ENCODE assay signal across 25 mouse cellular contexts in genomic region chr7:88536743-88537142, GRCm38 (mm10).
"Had no signal": no experiment of that assay in that cellular context is flagged by ENCODE, and none has a peak within 500 bp of the region (broad histone marks: within the 10 kb centered on the region; RNA-seq: fewer than 3 reads in every experiment).

No protein-coding gene starts in this region.

- ATAC-seq: hindbrain, postnatal 0 days; intestine, embryonic 16.5 days had no signal

- H3K4me3 ChIP-seq: heart, adult 2 months; heart, embryonic 13.5 days; heart, embryonic 15.5 days; hindbrain, embryonic 13.5 days; hindbrain, embryonic 15.5 days; kidney, embryonic 15.5 days; limb, embryonic 10.5 days; limb, embryonic 12.5 days had no signal

- H3K4me2 ChIP-seq: heart, embryonic 11.5 days; heart, embryonic 13.5 days; heart, embryonic 15.5 days; hindbrain, embryonic 13.5 days; hindbrain, embryonic 15.5 days; kidney, embryonic 15.5 days; limb, embryonic 12.5 days had no signal

- H3K4me1 ChIP-seq: heart, embryonic 13.5 days; heart, embryonic 15.5 days; hindbrain, embryonic 15.5 days; kidney, embryonic 15.5 days; limb, embryonic 10.5 days; limb, embryonic 12.5 days had no signal

- DNase-seq: gastrocnemius, postnatal 14 days; gastrocnemius, postnatal 36 days; heart, adult 11 months; heart, adult 2 months; heart, postnatal 14 days; heart, postnatal 36 days; kidney, adult 11 months; kidney, adult 2 months; kidney, adult 9 months; kidney, postnatal 14 days; kidney, postnatal 36 days; layer of hippocampus, adult 9-11 months; layer of hippocampus, postnatal 36 days; liver had no signal

- H3K27ac ChIP-seq: heart, adult 2 months; heart, embryonic 13.5 days; heart, embryonic 15.5 days; hindbrain, embryonic 13.5 days; hindbrain, embryonic 15.5 days; hindbrain, postnatal 0 days; kidney, embryonic 15.5 days; kidney, postnatal 0 days; limb, embryonic 10.5 days; limb, embryonic 12.5 days had no signal

- H3K36me3 ChIP-seq: heart, embryonic 13.5 days; heart, embryonic 15.5 days; hindbrain, embryonic 13.5 days; hindbrain, embryonic 15.5 days; kidney, embryonic 15.5 days; limb, embryonic 10.5 days; limb, embryonic 12.5 days had no signal

- H3K9me3 ChIP-seq: heart, embryonic 13.5 days; heart, embryonic 15.5 days; hindbrain, embryonic 13.5 days; hindbrain, embryonic 15.5 days; kidney, embryonic 15.5 days; limb, embryonic 10.5 days; limb, embryonic 12.5 days had no signal

- H3K9ac ChIP-seq: heart, embryonic 13.5 days; heart, embryonic 15.5 days; hindbrain, embryonic 13.5 days; hindbrain, embryonic 15.5 days; kidney, embryonic 15.5 days; limb, embryonic 12.5 days had no signal

- H3K27me3 ChIP-seq: heart, embryonic 13.5 days; heart, embryonic 15.5 days; hindbrain, embryonic 13.5 days; hindbrain, embryonic 15.5 days; kidney, embryonic 15.5 days; limb, embryonic 12.5 days had no signal
